Mouse (Mus musculus) stomach, embryonic 14.5 days (tissue): ENCODE measurements around the gene Sytl5. TPM values are rescaled to one million over a fixed set of nuclear protein-coding genes. Genes with fewer than 3 reads are reported as not detected.

Experiments used
- ATAC-seq: fragments of 200-750 bp; cut with Nextera tagmentation; 2 replicates; pipeline ENCODE4 v1.8.0; 2017; ENCODE audit warnings: low read depth, moderate TSS enrichment; ENCODE audit not compliant: insufficient number of reproducible peaks, insufficient read depth, low FRiP score
- H3K27ac ChIP-seq: fragments of 300-500 bp; sonication (generic); 2 replicates; pipeline ENCODE4 v1.5.1; 2014; ENCODE audit warnings: mild to moderate bottlenecking, low read length, moderate library complexity, mixed read lengths
- H3K27me3 ChIP-seq: fragments of 300-500 bp; sonication (generic); 2 replicates; pipeline ENCODE4 v1.6.1; 2014; ENCODE audit warnings: low read length, control low read depth, mixed read lengths; ENCODE audit not compliant: control insufficient read depth, insufficient read depth
- H3K36me3 ChIP-seq: fragments of 300-500 bp; sonication (generic); 2 replicates; pipeline ENCODE4 v1.6.1; 2014; ENCODE audit warnings: mild to moderate bottlenecking, control low read depth, low read length, moderate library complexity, mixed read lengths; ENCODE audit not compliant: control insufficient read depth, insufficient read depth
- H3K4me1 ChIP-seq: fragments of 300-500 bp; sonication (generic); 2 replicates; pipeline ENCODE4 v1.6.1; 2014; ENCODE audit warnings: low read length, control low read depth, mixed read lengths; ENCODE audit not compliant: control insufficient read depth, insufficient read depth
- H3K4me2 ChIP-seq: fragments of 300-500 bp; sonication (generic); replicated peaks from 2 replicates; pipeline ENCODE4 v1.6.1; 2014; ENCODE audit warnings: low read depth, low read length, control low read depth
- H3K4me3 ChIP-seq: fragments of 300-500 bp; sonication (generic); 2 replicates; pipeline ENCODE4 v1.5.1; 2014; ENCODE audit warnings: low read depth, low read length, control low read depth
- H3K9ac ChIP-seq: fragments of 300-500 bp; sonication (generic); replicated peaks from 2 replicates; pipeline ENCODE4 v1.6.1; 2014; ENCODE audit warnings: low read depth, mild to moderate bottlenecking, control low read depth, low read length, moderate library complexity, mixed read lengths
- H3K9me3 ChIP-seq: fragments of 300-500 bp; sonication (generic); 2 replicates; pipeline ENCODE4 v1.6.1; 2016; ENCODE audit warnings: low read depth, low read length, control low read depth; ENCODE audit not compliant: control insufficient read depth
- WGBS: fragments of 180-500 bp; shearing (Covaris S2); extraction: QIAGEN DNeasy Blood & Tissue Kit; methylation state at CpG from one replicate; pipeline ENCODE4 v1.1.7; 2014; 5-methylcytosine and 5-hydroxymethylcytosine counted together
- polyA plus RNA-seq: library from polyadenylated mRNA; unstranded; fragments of >200 nt; fragmentation: Nextera tagmentation; extraction: Ambion mirVana; gene quantifications from 2 replicates; pipeline ENCODE4 v1.2.1, GENCODE M21; 2014

The Sytl5 gene
- polyA plus RNA-seq, result 2.6 and 4.6 TPM in 2 replicates

DNA sequence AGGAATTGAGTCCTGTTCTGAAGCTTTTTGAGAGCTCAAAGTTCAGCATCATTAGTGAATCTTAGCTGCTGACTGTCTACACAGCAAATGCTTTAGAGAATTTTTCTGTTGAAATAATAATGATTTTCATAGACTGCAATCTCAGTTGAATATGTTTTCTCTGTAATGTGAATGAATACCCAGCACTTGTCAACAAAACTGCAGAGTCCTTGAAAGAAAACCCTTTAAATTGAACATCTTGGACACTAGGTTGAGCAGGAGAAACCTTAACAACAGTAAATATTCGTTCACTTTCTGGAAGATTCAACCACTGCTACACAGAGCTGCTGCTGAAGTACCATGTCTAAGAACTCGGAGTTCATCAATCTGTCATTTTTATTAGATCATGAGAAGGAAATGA is at the start of gene Sytl5:
Gene Sytl5 (plus strand): TSS at position 301 of the 400 bp plus-strand sequence.
- Histone ChIP-seq H3K4me2 (no peak within 1 kb of the TSS), H3K9ac (no peak within 1 kb of the TSS), H3K27ac (no peak within 1 kb of the TSS), H3K4me1 (no peaks in the 10 kb centered on the region), H3K4me3 (no peak within 1 kb of the TSS), H3K36me3 (no peaks in the 10 kb centered on the region), H3K9me3 (no peaks in the 10 kb centered on the region), H3K27me3 (no peaks in the 10 kb centered on the region)
- ATAC-seq, result no peak
- 66% methylated on average over 2 of the region's 2 CpGs for WGBS

DNA sequence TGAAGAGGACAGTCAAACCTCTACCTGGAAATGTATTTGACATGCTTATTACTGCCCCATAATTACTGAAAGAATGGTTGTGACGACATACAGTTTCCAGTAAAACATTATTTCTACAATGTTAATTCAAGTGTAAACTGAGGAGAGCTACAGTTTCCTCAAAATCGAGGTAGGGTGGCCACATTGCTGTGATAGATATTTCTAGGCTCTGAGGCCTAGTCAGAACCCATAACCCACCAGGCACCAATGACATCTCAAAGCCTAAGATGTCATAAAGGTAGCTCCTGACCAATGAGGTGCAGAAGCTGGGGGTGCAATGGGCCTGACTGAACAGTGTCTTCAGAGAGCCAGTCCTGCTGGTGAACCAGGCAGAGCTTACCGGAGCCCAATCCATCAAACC is 38.8 kb upstream of the Sytl5 start, which contains the start of gene Hypm:
Gene Hypm (plus strand): TSS at position 301 of the 400 bp plus-strand sequence.
- Histone ChIP-seq H3K4me3 (no peak within 1 kb of the TSS), H3K27ac (no peak within 1 kb of the TSS), H3K9ac (no peak within 1 kb of the TSS), H3K36me3 (no peaks in the 10 kb centered on the region), H3K4me2 (no peak within 1 kb of the TSS), H3K9me3 (no peaks in the 10 kb centered on the region), H3K4me1 (no peaks in the 10 kb centered on the region), H3K27me3 (no peaks in the 10 kb centered on the region)
- 78% methylated on average over 3 of the region's 3 CpGs for WGBS
- no peak for ATAC-seq

DNA sequence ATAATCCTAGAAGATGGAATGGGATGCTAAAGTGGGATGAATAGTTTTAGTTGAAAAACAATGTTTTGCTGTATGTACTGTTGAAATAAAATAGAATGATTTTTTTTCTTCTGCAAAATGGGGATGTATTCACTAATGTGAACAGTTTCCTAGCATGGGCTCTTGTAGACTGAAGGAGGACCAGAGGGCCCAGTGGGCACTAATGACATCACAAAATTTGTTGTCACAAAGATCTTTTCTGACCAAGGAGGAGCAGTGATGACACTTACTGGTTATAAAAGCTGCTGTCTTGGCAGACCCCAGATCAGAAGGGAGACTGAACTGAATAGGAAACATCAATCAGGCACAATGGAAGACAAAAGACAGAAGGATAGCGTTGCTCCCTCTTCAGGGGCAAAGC is 36.0 kb upstream of the Sytl5 start, which contains the start of gene H2al3:
Gene H2al3 (plus strand): TSS at position 301 of the 400 bp plus-strand sequence.
- no peak for ATAC-seq
- Histone ChIP-seq H3K9me3 (no peaks in the 10 kb centered on the region), H3K9ac (no peak within 1 kb of the TSS), H3K36me3 (no peaks in the 10 kb centered on the region), H3K4me1 (no peaks in the 10 kb centered on the region), H3K4me3 (no peak within 1 kb of the TSS), H3K27ac (no peak within 1 kb of the TSS), H3K27me3 (no peaks in the 10 kb centered on the region), H3K4me2 (no peak within 1 kb of the TSS)
- WGBS, result 60% methylated on average over 1 of the region's 1 CpGs

GRCm38 (mm10) chrX:9861859-9862258 is 23.6 kb upstream of the Sytl5 start:
- Histone ChIP-seq H3K4me3 (no peak overlapping the region), H3K4me2 (no peak overlapping the region), H3K9ac (no peak overlapping the region), H3K36me3 (no peaks in the 10 kb centered on the region), H3K27me3 (no peaks in the 10 kb centered on the region), H3K9me3 (no peaks in the 10 kb centered on the region), H3K4me1 (no peaks in the 10 kb centered on the region), H3K27ac (no peak overlapping the region)
- WGBS, result 49% methylated on average over 2 of the region's 2 CpGs
- ATAC-seq, result no peak

- no peaks in the 10 kb centered on the region for H3K27me3 ChIP-seq
- no peak overlapping the region for H3K27ac ChIP-seq
- no peak for ATAC-seq
- no peak overlapping the region for H3K9ac ChIP-seq
- WGBS, result 86% methylated on average over 2 of the region's 2 CpGs
- H3K4me1 ChIP-seq, result no peaks in the 10 kb centered on the region
- H3K4me2 ChIP-seq, result no peak overlapping the region
- H3K36me3 ChIP-seq, result no peaks in the 10 kb centered on the region
- no peak overlapping the region for H3K4me3 ChIP-seq
- H3K9me3 ChIP-seq, result no peaks in the 10 kb centered on the region
Measured at GRCm38 (mm10) chrX:9875519-9875918, 9.9 kb upstream of the Sytl5 start.

GRCm38 (mm10) chrX:9909572-9909971 is 24.1 kb downstream of the Sytl5 start:
- Histone ChIP-seq H3K4me2 (no peak overlapping the region), H3K9me3 (no peaks in the 10 kb centered on the region), H3K36me3 (no peaks in the 10 kb centered on the region), H3K27me3 (no peaks in the 10 kb centered on the region), H3K27ac (no peak overlapping the region), H3K9ac (no peak overlapping the region), H3K4me3 (no peak overlapping the region), H3K4me1 (no peaks in the 10 kb centered on the region)
- ATAC-seq, result no peak
- WGBS, result 55% methylated on average over 2 of the region's 2 CpGs

GRCm38 (mm10) chrX:9933839-9934238 is 48.4 kb downstream of the Sytl5 start:
- no peak overlapping the region for H3K4me2 ChIP-seq

GRCm38 (mm10) chrX:9984094-9984669 is 98.8 kb downstream of the Sytl5 start:
- no peak for ATAC-seq

More at GRCm38 (mm10) chrX:9933839-9934238, 48.4 kb downstream of the Sytl5 start:
- no peak overlapping the region for H3K9ac ChIP-seq
- no peak overlapping the region for H3K27ac ChIP-seq
- no peak overlapping the region for H3K4me3 ChIP-seq
- no peak for ATAC-seq
- no peaks in the 10 kb centered on the region for H3K36me3 ChIP-seq
- no peaks in the 10 kb centered on the region for H3K27me3 ChIP-seq
- no peaks in the 10 kb centered on the region for H3K9me3 ChIP-seq
- H3K4me1 ChIP-seq, result no peaks in the 10 kb centered on the region

GRCm38 (mm10) chrX:10000718-10001117 is 115.3 kb downstream of the Sytl5 start:
- no peak overlapping the region for H3K4me3 ChIP-seq
- no peak overlapping the region for H3K4me2 ChIP-seq
- H3K27ac ChIP-seq, result no peak overlapping the region
- H3K27me3 ChIP-seq, result no peaks in the 10 kb centered on the region
- H3K9ac ChIP-seq, result no peak overlapping the region
- H3K9me3 ChIP-seq, result no peaks in the 10 kb centered on the region
- WGBS, result 55% methylated on average over 1 of the region's 1 CpGs
- H3K4me1 ChIP-seq, result no peaks in the 10 kb centered on the region
- ATAC-seq, result no peak
- no peaks in the 10 kb centered on the region for H3K36me3 ChIP-seq

More at GRCm38 (mm10) chrX:9984094-9984669, 98.8 kb downstream of the Sytl5 start:
- no peaks in the 10 kb centered on the region for H3K27me3 ChIP-seq
- no peak overlapping the region for H3K4me2 ChIP-seq
- H3K27ac ChIP-seq, result no peak overlapping the region
- no peaks in the 10 kb centered on the region for H3K4me1 ChIP-seq
- H3K36me3 ChIP-seq, result no peaks in the 10 kb centered on the region
- H3K4me3 ChIP-seq, result no peak overlapping the region
- H3K9me3 ChIP-seq, result no peaks in the 10 kb centered on the region
- H3K9ac ChIP-seq, result no peak overlapping the region
